Mouse (Mus musculus): ENCODE measurements around the gene Fam199x.
A peak's percentile ranks its signal among the peaks of the same experiment; 100 is the strongest.

Fam199x gene

DNA sequence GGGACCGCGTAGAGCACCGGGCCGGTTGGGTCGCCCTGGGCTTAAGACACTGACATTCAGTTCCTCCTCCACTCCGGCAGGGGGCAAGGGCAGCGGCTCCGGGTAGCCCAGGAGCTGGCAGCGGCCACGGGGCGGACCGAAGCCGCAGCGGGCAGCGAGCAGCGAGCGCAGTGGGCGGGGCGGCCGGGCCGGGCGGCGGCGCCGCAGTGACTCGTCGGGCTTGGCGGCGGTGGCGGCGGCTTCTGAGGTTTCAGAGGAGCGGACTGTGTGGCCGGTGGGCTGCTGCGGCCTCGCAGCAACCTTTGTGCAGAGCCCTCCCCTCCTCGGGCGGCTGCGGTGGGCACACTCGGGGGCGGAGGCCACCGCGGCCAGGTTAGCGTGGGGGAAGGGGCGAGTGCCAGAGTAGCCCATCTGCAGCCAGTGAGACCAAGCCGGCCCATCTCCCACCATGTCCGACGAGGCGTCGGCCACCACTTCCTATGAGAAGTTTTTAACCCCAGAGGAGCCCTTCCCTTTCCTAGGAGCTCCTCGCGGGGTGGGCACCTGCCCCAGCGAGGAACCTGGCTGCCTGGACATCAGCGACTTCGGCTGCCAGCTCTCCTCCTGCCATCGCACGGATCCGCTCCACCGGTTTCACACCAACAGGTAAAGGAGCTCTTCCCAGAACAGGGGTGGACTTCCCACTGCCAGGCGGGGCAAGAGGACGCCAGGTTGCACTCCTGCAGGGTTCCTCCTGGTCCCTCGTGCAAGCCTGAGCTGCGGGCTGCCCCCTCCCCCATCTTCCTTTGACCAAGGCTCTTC is at the start of gene Fam199x:
TSS of gene Fam199x (plus strand) at position 170 of the 801 bp plus-strand sequence.
- peak; percentile 84 to 89 for DNase-seq (ENCODE audit: inconsistent age in 2 of 2, low spot score in 1 of 2)

DNA sequence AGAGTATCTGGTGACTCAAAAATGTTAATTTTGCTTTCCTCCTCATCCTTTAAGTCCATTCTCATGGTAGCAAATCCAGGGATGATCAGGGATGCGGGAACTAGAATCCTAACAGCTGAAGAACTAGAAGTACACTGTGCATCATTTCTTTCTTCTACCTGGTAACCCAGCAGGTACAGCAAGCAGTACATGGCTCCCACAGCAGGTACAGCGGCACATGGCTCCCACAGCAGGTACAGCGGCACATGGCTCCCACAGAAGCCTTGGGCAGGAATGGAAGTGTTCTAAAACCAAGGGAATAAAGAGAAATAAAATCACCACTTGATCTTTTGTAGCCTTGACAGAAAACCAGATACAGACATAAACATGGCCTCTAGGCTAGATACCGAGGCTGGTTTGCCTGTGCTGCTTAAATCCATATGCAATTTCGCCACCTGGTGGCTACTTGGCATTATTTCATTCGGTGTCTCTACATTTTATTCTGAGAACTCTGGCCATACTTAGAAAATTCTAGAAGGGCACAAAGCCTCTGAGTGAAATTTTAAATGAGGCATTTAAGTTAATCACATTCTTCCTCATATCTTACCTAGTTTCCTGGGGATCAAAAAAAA is 34.2 kb upstream of the Fam199x start:
- DNase-seq (ENCODE audit: inconsistent age in 2 of 2, low spot score in 1 of 2): peak; percentile 29 to 68

DNA sequence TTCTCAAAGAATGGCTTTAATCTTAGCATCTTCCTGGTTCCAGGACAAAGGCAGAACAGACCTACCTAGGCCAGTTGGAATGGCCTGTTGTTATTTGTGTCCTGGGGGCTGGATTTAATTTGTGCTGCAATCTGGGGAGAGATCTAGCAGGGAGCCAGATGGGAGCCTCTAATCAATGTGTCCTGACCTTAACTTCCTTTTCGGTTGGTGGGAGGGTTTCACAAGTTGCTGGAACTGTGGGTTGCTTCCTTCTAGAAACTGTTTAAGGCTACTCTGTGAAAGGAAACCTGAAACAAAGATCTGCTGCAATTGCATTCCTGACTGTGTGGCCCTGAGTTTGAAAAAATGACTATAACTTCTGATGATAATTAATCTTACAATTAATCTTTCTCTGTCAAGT is 31.7 kb upstream of the Fam199x start:
- DNase-seq (ENCODE audit: inconsistent age in 2 of 2, low spot score in 1 of 2): no peak

DNA sequence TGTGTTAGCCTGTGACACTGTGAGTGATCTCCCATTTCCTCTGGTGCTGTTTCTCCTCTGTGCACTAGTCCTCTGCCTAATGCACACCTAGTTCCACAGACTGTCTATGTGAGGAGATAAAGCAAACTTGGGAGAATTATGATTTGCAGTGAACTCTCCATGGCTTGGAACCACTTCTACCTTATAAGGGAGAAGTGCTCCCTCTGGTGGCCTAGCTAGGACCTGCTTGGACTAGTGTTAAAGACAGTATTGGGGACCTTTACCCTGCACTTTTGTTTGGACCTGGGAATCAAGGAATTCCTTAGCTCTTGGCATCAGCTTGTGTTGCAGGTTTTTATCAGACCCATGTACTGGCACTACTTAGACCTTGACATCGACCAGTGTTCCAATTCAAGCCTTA is 30.1 kb upstream of the Fam199x start:
- DNase-seq (ENCODE audit: inconsistent age in 2 of 2, low spot score in 1 of 2): peak; percentile 30 to 82

DNA sequence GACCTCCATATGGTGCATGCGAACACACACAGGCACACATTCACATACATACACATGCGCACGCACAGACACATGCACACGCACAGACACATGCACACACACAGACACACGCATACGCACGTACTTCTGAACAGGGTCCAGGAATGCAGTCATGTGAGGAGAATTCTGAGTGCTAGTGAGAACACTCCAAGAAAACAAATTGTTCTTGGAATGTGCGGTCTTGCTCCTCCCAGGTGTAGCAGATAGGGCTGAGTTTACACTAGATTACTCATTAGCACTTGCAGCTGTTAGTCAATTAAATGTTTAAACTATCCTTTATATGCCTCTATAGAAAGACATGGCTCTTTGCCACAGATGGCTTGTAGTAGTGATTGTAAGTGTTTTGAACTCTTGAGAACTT is 18.5 kb upstream of the Fam199x start:
- DNase-seq (ENCODE audit: inconsistent age in 2 of 2, low spot score in 1 of 2): no peak

DNA sequence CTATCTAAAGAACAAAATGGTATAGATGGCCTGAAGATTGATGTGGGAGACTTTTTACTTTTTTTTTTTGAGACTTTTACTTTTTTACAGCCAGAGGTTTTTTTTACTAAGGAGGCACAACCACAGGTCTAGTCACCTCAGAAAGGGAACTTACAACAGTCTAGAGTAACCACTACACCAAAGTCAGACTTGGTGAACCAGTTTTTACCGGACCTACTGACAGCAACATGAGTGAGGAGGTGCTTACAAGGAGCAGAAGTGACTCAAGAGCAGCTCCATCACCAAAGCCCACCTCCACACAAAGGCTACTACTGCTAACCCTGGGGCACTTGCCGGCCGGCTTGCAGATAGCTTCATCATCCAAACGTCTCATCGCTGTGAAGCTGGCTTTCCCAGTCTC is 17.7 kb upstream of the Fam199x start:
- no peak for DNase-seq (ENCODE audit: inconsistent age in 2 of 2, low spot score in 1 of 2)

DNA sequence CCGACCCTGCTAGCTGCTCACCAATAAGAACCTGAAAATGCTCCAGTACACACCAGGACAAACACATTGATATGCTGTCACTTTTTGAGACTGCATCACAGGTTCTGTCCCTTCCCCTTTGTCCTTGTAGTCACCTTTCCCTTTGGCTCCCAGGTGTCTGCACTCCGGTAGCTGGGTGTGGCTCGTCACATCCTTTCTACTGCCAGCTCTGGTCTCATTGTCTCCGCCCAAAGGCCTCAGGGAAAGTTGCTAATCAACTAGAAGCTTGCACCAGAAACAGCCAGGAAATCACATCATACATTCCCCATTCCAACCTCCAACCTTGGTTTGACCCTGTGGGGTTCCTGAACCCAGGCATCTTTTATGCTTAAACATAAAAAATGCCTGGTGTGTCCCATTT is 15.1 kb upstream of the Fam199x start:
- DNase-seq (ENCODE audit: inconsistent age in 2 of 2, low spot score in 1 of 2): no peak

DNA sequence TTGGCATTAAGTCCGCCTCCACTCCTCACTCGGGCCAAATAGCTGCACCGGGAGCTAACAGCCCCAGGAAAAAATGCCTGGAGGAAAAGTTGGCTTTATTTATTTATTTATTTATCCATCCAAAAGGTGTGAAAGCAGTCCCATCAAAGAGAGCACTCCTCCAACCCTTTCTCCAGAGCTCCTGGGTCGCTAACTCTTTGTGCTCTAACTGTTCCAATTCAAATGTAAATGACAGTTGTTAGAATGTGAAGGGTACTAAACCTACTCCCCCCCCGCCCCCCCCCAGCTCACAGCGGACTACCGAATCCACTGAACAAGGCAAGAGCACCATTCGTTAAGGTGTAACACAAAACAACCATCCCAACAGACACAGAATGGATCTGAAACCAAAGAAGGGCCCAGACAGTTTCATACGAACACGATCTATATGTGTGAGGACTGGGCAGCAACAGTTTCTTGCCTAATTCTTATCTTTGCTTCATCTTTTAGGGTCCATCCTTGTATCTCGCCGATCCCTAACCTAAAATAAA is 11.9 kb upstream of the Fam199x start:
- no peak for DNase-seq (ENCODE audit: inconsistent age in 2 of 2, low spot score in 1 of 2)

DNA sequence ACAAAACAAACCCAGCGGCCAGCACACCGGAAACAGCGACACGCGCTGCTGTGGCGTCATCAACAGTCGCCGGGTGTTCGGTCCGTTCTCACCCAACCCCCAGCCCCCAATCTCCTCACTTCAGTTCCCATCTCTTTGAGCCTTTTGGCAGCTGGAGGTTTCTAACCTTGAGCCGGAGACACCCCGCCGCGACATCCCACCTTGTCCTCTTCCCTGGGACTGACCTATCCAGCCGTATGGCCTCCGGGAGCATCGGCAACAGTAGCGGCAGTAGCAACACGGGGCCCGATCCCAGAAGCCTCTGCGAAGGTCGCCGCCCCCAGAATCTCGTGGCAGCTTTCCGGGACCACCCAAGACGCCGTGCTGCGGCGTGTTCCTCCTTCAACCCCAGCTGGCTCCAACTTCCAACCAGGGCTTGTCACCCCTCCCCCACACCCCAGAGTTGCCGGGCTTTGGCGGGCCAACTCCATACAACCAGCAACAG is 11.4 kb upstream of the Fam199x start, which contains the start of gene Slc25a53:
TSS of gene Slc25a53 (minus strand) at position 303 of the 484 bp plus-strand sequence.
- DNase-seq (ENCODE audit: inconsistent age in 2 of 2, low spot score in 1 of 2): peak; percentile 85 to 90

DNA sequence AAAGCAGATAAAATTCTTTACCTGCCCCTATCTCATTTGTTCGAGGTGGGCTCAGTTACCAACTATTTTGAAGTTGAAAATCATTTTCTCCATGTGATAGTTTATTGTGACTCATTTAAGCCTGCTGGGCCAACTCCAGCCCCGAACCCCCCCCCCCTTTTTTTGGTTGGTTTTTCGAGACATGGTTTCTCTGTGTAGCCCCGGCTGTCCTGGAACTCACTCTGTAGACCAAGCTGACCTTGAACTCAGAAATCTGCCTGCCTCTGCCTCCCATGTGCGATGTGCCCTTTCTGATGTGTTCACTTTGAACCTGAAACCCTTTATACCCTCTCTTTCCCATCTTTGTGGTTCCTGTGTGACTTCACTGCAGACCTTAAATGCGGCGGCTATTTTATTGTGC is 10.9 kb upstream of the Fam199x start:
- no peak for DNase-seq (ENCODE audit: inconsistent age in 2 of 2, low spot score in 1 of 2)

DNA sequence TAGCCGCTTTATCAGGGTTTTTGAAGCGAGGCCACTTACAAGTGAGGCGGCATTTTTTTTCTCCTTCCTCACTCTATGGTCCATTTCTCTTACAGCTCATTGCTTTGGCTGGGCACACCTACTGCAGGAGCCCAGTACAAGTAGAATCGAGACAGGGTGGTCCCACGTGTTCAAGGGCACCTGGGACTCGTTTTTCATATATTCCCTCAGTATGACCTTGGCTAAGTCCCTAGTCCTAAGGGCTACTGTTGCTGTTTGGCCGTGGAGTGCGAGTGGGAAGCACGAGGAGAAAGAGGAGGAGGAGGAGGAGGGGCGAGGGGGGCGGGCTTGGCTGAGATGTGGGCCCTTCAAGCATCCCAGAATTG is 352 bp upstream of the Fam199x start:
- no peak for DNase-seq (ENCODE audit: inconsistent age in 2 of 2, low spot score in 1 of 2)

DNA sequence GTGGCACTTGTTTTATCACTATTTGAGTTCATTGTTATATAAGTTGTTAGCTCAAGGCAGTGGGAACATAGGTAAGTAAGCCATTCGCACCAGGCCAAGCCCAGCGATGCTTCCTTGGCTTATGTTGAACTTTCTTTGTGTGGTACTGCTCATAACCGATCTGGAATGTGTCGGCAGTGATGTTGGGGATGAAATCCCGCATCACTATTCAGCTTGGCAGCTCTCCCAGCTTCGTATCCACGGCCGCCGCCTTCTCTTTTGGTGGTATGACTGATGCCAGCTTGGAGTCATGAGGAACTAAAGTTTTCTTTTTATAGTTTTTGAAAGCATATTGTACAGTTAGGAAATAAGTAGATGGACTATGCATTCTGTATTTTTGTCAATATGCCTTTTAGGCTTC is 13.8 kb downstream of the Fam199x start:
- no peak for DNase-seq (ENCODE audit: inconsistent age in 2 of 2, low spot score in 1 of 2)

DNA sequence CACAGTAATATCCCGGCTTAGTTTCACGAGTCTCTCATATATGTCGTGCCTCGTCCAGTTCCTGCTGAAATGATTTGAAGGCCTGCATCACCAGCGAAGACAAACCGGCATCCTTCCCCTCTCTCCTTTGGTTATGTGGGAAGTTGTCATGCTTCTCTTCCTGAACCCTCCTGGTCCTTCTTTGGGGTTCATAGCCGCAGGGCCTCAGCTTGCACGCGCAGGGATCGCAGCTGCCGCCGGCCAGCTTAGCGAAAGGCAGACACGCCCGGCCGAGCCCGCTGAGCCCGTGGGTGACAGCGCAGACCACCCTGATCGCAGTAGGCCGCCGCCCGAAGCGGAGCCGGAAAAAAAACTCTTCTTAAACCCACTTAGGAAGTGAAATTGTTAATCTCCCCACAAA is 55.1 kb downstream of the Fam199x start:
- DNase-seq (ENCODE audit: inconsistent age in 2 of 2, low spot score in 1 of 2): no peak

DNA sequence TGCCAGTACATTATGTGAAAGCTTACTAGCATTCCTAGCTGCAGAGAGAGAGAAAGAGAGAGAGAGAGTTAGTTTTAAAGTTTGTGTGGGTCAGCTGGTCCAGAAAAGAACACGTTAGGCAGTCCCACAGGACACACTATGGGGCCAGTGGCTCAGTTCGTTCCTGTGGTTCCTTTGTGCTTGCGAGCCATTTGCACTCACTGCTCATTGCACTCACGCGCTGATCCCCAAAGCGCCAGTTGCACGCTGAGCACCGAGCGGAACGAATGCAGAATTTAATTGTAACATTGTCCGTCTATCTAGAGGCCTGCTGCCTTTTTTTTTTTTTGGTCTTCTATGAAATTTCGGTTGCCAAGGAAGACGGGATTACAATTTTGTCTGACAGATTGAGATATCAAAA is 57.1 kb downstream of the Fam199x start:
- DNase-seq (ENCODE audit: inconsistent age in 2 of 2, low spot score in 1 of 2): no peak

DNA sequence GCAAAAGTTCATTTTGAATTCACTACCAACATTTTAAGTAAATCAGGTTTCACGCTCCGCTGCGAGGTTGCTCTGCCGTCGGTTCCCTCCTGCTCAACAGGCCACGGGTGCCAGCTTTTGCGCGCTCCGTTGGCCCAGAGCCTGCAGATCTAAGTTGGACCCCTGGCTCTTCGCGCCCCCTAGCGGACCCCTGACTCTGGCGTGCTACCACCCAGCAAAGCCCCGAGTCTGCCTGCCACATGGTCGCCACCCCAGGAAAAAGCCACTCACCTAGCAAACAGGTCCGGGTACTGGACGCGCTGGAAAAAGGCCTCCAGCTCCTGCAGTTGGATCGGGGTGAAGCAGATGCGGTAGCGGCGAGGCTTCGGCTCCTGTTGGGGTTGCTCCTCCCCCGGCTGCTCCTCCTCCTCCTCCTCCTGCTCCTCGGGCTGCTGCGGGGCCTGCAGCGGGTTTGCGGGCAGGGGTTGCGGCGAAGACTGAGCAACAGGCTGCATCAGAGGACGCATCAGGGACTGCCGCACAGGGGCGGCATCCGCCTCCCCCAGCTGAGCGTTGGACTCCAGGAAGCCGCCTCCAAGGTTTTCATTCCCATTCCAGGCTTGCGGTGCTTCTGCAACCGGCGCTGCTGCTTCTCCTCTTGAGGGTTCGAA is 68.8 kb downstream of the Fam199x start:
- DNase-seq (ENCODE audit: inconsistent age in 2 of 2, low spot score in 1 of 2): peak in 1 of 2 experiments; percentile 40

DNA sequence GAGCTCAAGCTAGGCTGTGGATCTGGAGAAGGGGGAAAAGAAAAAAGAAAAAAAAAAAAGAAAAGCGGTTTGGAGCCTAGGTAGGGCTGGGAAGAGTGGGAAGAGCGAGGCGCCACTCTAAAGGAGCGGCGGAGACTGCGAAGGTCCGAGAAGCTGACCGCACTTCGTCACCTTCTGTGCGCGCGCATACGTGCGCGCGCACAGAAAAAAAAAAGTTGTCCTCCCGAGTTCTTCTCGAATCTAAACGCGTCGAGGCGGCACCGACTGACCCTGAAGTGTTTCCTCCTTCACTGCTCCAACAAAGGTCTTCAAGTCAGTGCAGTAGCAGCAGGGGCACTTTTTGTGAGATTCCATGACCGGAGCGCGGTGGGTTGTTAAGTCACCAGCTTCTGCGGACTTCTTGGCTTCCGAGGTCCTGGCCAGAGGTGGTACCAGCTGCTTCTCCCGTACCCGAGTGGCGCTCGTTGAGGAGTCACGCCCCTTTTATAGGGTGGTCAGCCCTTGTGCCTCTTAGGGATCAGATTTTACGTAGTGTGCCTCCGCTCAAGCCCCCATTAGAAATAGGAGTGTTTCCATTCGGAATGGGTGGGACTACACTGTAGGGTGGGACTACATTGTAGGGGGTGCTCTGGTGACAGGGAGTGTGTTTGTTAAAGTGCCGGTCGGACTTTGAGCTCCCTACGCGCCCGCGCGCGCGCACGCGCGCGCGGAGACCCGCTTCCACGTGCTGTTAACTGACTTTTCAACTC is 70.5 kb downstream of the Fam199x start:
- peak in 1 of 2 experiments; percentile 26 for DNase-seq (ENCODE audit: inconsistent age in 2 of 2, low spot score in 1 of 2)

DNA sequence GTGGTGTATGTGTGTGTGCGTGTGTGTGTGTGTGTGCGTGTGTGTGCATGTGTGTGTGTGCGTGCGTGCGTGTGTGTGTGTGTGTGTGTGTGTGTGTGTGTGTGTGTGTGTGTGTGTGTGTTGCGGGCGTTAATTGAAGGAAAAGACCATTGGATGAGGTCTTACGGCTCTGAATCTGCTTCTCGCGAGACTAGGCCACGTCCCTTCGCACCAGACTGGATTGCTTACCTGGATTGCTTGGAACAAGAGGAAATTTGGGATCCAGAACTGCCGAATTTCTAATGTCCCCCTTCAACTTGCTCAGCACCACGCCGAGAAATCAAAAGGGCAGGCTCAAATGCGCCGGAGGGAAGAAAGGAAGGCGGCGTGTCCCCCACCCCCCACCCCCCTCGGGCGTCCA is 72.3 kb downstream of the Fam199x start, which contains the start of gene Esx1:
TSS of gene Esx1 (minus strand) at position 366 of the 400 bp plus-strand sequence.
- no peak for DNase-seq (ENCODE audit: inconsistent age in 2 of 2, low spot score in 1 of 2)

DNA sequence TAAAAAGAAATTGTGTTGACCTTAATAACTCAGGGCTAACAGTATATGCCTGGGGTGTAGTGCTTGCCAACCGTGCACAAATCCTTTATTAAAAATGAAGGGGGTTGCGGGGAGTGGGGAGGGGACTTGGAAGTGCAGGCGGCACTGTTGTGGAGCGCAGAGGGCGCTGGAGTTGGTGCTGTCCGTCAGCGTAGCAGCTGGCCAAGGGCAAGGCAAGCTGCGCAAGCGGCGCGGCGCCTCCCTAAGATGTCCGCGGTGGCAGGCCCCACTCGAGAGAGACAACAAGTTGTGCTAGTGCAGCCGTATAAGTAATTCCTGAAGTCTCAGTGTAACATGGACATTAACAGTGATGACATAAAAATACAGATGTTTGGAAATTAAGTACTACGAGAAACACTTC is 78.1 kb downstream of the Fam199x start:
- DNase-seq (ENCODE audit: inconsistent age in 2 of 2, low spot score in 1 of 2): no peak
